Mouse (Mus musculus): Measurements from ENCODE around the gene Agpat2.

DNA sequence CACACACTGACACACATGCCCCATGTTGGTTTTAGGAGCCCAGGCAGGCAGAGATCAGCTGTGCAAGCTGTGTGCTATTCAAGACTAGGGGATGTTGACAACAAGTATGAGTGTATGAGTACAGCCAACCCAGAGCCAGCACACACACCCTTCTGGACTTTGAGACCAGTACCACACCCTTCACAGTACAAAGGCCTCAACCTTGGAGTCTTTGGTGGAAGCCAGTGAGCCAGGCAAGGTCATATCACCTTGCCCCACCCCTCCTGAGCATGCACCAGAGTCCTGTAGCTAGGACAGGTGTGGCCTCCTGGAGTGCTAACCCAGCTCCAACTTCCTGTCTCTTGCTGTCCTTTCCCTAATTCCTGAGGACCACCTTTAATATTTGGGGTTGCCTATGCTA is 6.8 kb upstream of the Agpat2 start:
- TF ChIP-seq POLR2A (IDR thresholded peaks at IDR 0.05; ENCODE audit: insufficient read depth, low read depth, low read length) (no peak), CTCF (IDR thresholded peaks at IDR 0.05; ENCODE audit: insufficient read depth, low read depth, low read length) (no peak)
